Mouse (Mus musculus) fat pad, adult 2 months (tissue): ENCODE measurements around the gene Trak1.
"Not testable (repeated sequence)": the region's sequence is repeated elsewhere in the genome, so short reads cannot be mapped to it uniquely, and the experiment has no call there.

Experiments used
- DNase-seq: peaks from one replicate; pipeline ENCODE4 v3.0.0-alpha.2; 2011; ENCODE audit warnings: low read depth, low spot score; ENCODE audit errors: extremely low read depth

The Trak1 gene

DNA sequence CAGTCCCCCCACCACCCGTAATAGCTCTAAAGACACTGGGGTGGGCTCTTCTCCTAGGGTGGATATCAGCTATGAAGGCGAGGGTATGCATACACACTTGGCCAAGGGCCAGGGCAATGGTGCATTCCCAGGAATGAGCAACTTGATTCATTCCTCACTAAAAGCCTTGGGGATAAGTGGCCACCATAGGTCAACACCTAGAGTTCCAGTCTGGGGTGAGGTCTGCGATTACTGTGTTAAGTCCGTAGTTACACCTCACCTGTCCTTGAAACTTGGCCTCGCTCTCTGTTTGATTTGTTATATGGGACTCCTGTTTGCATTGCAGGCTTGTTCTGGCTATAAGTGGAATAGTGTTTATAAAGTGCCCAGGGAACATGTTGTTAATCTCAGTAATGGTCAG is 125.1 kb downstream of the Trak1 start:
- no peak for DNase-seq

DNA sequence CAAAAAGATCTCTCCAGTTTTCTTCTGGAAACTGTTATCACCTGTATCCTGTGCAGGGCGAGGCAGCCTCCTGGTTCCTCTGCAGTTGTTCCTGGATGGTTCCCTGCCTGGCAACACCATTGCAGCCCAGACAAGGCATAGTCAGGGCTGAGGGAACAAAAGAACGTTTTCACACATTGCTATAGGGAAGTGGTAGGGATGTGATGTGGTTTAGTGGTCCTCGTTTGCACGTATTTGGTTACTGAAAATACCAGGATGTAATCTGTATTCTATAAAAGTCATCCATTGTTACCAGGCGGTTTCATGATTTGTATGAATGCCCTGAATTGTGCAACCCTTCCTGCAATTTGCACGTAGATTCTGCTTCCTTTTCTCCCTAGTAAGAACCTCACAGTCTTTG is 126.3 kb downstream of the Trak1 start:
- no peak for DNase-seq

DNA sequence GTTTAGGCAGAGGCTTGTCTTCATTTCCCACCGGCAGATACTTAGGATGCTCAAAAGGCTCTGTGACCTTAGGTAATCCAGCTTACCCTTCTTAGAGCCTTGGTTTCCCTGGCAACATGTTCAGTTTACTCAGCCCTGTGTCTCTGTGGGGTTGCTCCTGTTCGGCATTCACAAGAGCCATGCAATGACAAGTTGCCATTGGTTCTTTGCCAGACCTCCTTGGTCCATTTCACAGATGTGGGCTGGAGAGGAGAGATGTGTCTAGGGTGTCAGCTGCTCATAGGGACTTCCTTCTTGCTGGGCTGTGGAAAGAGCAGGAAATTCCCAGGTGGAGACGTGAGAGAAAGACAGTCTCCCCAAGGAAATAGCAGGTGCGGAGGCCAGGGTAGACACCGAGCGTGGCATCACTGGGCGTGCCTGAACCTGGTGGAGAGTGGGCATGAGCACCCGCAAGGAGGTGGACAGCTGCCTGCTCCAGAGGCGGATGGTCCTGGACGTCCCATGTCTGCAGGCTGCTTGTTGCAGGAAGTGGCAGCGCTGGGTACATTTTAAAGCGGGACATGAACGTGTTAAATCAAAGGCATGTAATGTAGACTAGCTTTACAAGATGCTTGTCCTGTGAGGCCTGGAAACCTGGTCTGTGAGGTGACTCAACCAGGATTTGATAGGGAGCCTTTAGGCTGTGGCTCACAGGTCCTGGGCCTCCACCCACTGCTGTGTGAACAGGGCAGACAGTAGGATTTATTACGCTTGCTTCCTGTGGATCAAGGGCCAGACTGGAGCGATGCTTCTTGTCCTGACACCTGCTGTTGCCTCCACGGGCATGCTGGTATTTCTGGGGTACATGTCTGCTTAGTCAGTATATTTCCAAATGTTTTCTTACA is 127.2 kb downstream of the Trak1 start:
- peak; percentile 75 for DNase-seq

DNA sequence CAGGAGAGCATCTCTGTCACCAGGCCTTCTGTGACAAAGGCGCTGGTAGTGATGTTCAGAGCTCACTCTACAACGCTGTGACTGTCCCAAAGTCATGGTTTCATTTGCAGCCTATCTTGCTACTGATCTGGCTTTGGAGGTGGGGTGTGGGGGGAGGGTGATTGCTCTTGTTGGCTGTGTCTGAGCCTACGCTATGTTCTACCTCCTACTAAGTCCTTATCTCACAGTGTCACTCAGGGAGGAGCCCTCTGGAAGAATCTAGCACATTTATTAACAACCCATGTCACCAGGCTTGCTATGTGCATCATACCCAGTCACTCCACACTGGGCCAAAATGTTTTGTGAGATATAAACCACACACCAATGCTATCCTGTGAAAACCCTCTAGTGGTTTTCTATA is 129.1 kb downstream of the Trak1 start:
- no peak for DNase-seq

DNA sequence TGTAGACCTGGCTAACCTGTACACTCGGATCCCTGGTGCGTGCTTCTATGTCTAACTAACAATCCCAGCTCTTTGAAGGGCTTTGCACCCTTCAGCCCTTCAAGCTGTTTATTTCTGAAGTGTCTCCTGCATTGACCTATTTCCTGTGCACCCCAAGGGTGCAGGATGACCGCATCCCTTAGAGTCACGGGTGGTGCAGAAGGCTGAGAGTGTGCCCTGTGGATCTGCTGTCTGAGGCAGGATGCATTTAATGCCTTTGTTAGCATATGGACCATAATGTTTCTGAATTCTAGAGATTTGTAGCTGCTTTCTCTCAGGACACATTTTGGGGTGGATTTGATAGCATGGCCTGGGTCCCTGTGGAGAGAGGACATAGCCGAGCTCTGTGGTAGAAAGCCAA is 129.6 kb downstream of the Trak1 start:
- no peak for DNase-seq

DNA sequence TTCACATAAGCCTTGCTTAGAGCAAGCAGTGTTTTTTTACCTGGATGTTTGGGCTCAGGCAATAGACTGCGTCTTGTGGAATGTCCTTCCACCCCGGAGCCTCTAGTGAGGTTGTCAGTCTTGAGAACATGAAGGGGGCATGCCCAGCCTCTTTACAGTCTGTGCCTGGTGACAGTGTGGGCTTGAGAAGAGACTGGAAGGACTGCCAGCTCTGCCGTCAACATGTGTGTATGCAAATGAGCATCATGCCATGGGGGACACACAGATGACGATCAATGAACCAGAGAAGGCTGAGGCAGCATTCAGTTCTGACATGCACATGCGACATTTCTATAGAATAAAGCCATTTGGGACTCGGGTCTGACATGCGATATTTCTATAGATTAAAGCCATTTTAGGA is 132.3 kb downstream of the Trak1 start:
- DNase-seq, result no peak

DNA sequence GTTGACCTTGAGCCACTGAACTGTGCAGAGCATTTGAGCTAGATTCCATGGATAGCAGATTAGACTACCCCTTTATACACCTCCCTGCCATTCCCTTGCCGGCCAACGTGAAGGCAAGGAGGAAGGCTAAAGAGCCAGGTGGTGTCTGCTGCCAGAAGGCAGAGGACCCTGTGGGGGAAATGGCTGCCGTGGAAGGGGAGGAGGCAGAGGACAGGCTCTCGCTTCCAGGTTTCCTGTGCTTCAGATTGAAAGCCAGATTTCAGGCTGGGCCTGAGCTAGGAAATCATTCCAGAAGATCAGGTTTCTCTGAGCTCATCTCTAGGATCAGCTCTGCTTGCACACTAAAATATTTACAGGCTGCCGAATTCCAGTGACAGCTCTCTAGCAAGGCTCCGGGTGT is 133.1 kb downstream of the Trak1 start:
- no peak for DNase-seq

DNA sequence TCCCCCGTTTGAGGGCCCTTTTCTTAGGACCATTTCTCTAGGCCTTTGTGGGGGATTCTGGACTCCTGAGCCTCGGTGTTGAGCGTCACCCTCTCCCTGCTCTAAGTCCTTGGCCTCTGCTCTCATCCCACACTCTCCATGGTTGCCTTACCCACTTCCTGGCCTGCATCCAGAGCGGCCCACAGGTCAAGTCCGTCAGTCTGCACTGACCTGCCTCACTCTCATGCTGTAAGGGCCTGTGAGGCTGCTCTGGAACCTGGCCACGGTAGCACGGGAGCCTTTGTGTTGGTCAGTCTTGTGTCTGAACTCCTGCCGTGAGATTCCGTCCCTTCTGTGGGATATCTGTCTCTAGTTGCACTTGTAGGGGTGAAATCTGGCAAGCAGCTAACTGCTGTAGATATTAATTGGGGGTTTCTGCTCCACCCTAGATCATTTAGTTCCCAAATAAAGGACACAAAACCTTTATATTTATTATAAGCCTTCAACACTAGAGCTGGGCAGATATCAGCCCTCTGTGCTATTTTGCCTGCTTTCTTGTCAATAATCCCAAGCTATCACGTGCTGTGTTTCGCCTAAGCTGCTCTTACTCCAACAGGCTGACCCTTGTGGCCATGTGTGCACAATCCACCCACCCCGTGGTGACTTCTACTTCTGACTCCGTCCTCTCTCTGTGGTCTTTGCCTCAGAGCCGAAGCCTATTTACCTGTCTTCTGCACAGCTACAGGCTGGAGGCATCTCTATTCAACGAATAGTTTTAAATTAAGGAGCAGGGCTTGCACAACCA is 136.6 kb downstream of the Trak1 start:
- no peak for DNase-seq

DNA sequence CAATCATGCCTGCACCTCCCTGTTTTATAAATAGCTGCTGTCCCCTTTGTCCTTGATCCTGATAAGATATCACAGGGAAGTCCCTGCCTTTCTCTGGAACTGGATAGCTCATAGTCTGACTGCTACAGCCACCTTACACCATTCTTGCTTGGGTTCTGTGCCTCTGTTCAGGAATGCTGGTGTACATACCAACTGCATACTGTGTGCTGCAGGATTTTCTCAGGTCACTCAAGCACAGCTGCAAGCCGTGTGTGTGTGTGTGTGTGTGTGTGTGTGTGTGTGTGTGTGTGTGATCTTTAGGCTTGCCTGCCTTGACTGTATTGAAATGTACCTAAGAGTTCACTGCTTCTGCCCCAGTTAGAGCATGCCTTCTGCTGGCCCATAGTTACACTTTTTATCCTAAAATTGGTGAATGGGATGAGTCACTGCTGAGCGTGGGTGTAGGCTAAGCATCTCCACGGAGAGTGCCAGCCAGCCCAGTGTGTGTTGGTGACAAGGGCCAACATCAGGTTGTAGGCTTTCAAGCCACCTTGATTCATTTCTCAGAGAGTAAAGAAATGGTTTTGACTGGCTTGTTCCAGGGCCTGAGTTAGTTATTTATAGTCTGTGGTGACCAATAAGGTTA is 138.1 kb downstream of the Trak1 start:
- no peak for DNase-seq

DNA sequence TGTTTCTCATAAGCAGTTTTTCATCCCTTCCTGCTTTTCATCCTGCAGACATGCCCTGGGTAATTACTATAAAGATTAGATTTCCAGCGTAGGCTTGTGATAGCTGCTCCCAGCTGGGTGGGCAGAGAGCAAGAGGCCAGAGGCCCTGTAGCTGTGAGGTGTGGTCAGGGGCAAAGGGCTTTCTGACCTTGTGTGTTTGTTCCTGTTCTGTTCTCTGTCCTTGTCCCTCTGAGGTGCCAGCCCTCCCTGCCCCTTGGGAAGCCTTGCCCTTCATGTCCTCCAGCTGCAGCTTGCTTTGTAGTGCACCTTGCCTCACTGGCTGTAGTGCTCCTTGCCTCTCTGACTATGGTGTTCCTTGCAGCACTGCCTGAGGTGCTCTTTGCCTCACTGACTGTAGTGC is 139.2 kb downstream of the Trak1 start:
- no peak for DNase-seq

DNA sequence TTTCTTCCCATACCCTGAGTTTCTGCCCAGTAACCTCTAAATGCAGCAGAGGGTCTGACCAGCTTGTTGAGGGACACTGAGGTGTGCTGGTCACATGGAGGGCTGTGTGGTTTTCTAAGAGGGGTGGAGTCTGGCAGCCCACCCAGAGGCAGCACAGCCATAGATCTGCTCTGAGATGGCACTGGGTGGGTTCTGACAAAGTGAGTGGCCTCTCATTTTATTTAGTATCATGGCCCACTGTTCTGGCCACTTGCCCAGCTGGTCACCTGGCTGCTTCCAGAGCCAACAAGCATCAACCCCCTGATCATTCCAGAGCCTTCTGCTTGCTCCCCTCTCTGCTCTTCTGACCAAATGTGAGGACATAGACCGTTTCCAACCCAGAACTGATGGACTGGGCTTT is 144.8 kb downstream of the Trak1 start:
- no peak for DNase-seq

DNA sequence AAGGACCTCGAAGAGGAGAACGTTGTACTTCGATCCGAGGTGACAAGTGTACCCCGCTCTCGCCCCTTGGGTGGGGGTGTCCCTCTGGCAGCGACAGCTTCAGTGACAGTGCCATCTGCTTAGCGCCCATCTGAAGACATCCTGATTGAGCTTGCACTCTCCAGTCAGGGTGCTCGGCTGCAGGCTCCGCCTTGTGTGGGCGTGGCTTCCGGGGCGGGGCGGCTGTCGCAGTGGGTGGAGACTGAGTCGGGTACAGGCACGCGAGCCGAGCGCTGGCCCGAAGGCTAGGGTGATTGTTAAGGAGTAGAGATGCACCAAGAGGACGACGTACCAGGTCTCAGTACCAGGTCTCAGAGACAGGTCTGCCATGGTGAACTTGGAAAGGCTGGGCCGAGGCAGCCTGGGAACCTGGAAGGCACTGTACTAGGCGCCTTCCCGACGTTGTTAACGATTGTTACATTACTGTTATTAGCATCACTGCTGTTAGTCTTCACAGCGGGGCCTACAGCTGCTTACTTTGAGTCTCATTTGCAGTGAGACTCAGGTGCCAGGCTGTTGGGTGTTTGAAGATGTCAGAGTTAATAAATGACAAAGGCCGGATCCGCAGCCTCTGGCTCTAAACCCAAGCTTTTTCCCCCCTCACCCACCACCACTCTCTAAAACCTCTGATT is 146.5 kb downstream of the Trak1 start:
- no peak for DNase-seq

DNA sequence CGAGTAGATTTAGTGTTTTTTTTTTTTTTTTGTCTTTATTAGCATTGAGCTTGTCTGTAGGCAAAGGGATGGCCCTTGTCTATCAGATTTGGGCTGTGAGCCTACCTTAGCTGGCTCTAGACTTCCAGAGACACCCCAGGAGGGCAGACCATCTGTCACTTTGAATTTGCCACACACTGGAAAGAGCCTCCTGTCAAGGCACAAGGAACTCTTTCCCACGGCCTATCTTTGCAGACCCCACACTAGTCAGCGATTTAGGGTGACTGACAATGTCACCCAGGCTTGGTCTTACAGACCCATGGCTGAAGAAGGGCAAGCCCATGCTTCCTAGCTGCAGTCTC is 147.0 kb downstream of the Trak1 start:
- no peak for DNase-seq

DNA sequence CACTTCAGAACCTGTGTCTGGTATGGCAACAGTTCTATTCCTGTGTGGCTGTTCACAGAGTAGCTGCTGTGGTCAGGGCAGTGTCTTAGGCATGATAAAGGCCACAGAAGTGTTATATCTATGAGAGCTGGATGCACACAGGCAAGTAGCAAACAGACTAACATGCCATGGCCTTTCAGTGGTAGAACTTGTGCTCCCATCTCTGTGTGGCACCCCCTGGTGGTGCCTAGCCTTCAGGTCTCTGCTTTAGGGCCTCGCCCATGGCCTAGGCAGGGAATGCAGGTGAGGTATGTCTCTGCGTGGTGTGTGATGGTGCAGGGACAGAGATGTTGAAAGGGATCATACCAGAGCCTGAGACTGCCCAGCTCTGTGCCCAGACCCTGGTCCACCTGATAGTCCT is 148.1 kb downstream of the Trak1 start:
- no peak for DNase-seq

DNA sequence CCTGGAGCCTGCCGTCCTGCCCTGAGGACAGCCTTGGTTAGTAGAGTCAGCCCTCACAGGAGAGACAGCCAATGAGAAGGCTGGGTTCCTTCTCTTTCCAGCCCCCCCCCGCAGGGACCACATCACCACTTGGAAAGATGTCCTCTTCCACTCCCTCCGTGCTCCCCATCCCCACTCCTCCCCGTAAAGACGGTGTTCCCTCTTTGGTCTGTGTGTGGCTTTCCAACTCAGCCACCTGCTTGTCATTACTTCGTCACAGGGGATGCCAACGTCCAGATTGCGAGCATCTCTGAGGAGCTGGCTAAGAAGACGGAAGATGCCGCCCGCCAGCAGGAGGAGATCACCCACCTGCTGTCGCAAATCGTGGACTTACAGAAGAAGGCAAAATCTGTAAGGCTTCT is 149.1 kb downstream of the Trak1 start:
- DNase-seq, result no peak

DNA sequence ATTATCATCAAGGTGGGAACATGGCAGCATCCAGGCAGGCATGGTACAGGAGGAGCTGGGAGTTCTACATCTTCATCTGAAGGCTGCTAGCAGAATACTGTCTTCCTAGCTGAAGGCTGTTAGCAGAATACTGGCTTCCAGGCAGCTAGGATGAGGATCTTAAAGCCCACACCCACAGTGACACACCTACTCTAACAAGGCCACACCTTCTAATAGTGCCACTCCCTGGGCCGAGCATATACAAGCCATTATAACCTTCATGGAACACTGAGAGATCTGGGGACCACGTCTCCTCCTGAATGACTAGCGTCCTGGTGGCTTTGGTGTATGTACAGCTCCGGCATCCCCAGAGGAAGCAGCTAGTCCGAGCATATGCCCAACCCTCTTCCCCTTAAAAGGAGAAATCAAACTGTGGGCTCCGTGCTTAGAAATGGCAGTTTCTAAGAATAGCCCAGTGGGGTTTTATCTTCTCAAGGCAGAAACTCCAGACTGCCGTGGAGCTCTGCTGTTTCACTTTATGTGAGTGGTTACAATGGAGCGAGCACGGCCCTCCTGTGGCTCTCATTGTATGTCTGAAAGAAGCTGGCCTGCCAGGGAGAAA is 155.1 kb downstream of the Trak1 start:
- not testable (repeated sequence) for DNase-seq

DNA sequence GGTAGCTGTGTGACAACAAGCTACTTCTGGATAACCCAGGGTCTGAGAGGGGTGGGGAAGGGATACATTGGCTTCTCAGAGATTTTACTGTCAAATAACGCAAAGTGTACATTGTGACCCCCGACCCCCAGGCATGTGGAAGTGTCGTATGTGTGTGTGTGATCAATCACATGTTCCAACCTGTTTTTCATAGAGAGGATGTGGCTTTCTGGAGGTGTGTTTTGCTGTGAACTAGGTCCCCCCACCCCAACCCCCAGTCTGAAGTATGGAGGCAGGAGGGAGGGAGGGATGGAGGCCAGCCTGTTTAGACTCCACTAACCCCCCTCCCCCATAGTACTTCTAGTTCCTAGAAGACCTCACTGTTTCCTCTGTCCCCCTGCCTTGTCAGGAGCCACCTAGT is 157.6 kb downstream of the Trak1 start:
- no peak for DNase-seq

DNA sequence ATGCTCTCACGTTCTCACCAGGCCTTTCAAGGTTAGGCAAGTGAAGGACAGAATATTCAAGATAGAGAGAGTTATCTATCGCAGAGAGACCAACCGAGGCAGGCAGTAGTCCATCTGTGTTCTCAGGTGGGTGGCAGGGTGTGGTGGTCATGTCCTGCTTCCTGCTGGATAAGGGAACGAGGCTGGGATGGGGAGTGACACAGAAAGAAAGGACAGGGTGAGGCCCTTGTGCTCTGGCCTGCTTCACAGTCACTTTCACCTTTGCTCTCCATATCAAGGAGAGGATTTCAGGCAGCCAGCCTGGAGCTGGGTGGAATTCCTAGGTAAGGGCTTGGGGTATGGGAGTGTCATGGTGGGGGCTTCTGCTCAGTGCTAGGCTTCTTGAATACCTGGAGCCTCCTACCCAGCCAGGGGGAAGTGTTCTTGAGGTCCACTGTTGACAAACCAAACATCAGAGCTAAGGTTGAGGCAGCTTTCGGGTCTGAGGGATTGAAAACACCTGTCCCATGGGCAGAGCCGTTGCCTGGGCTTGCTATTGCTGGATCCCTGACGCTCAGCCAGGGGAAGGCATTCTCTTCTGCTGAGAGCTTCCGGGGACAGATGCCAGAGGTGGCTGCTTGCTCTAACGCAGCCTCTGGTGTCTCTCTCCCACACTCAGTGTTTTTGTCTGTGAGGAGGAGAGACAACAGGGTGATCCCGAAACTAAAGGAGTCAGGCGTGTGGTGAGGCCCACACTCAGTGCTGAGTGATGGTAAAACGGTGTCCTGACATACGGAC is 159.6 kb downstream of the Trak1 start:
- DNase-seq, result no peak

DNA sequence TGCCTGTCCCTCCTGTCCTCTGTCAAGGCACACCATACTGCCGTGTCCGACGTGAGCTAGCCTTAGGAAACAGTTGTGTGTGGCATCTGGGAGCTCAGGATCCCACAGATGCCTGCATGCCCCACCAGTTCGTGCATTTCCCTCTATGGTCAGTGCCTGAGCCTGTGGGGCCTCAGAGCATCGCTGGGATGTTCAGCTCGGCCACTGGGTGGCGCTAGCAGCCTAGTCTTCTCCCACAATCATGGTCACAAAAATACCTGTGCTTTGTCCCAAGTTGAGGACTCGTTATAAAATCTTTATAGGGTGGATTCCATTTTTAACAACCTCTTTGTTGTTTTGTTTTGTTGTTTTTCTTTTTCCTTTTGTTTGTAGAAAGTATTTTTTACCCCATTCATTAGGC is 161.2 kb downstream of the Trak1 start:
- no peak for DNase-seq

DNA sequence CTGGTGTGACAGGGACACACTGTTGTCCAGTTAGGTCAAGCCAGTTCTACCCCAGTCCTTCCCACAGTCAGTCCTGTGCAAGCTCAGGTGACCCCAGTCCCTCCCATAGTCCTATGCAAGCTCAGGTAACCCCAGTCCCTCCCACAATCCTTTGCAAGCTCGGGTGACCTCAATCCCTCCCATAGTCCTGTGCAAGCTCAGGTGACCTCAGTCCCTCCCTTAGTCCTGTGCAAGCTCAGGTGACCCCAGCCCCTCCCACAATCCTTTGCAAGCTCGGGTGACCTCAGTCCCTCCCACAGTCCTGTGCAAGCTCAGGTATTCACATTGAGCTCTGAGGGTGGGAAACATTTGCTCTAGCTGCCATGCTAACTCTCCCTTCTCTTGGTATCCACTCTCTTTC is 162.6 kb downstream of the Trak1 start:
- no peak for DNase-seq
